Mouse (Mus musculus): ENCODE measurements at regions not wholly inside any gene's neighbourhood (a gene's known extent, or its start where the extent isn't known, plus 50 kb on each side); places are given as distances from the start of the nearest gene placed in this dataset.

DNA sequence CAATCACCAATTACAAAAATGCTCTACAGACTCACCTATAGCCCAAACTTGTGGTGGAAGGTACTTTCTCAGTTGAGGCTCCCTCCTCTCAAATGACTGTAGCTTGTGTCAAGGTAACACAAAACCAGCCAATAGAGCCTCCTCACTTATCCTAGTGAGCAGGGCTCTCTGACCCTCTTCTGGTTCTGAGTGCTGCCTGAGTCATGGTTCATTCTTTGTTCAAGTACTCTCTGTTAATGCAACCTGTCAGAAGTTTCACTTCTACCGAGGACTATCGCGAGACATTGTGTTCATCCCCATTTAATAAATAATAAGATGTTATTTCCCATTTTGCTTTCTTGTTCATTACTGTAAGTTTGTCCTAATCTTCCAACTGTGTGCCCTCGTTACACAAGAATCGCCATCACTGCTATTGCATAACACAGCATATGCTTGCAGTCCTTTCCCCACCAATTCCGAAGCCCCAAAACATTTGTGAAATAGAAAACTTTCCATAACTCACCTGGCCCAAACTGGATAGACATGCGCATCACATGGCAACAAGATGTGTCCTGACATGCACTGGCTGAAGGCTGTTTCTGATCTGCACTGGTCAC, 59.6 kb upstream of the Nabp1 start:
- in situ Hi-C loops (cut with MboI, MseI) = loop anchor here (5.0 kb wide), 1 partner anchor 59 kb away; no protein-coding TSS in a partner anchor

- in situ Hi-C loops (cut with MboI, MseI) = loop anchor here (5.0 kb wide), 1 partner anchor 61 kb away; no protein-coding TSS in a partner anchor
Measured at GRCm38 (mm10) chr1:51536076-51536475, 57.9 kb upstream of the Nabp1 start.

- in situ Hi-C loops (cut with MboI, MseI) = loop anchor here (5.0 kb wide), 1 partner anchor 62 kb away; no protein-coding TSS in a partner anchor
Measured at GRCm38 (mm10) chr1:51535414-51535813, 57.2 kb upstream of the Nabp1 start.

- in situ Hi-C loops (cut with MboI, MseI) = no loop called here
Measured at GRCm38 (mm10) chr1:51531360-51531759, 53.1 kb upstream of the Nabp1 start.

DNA sequence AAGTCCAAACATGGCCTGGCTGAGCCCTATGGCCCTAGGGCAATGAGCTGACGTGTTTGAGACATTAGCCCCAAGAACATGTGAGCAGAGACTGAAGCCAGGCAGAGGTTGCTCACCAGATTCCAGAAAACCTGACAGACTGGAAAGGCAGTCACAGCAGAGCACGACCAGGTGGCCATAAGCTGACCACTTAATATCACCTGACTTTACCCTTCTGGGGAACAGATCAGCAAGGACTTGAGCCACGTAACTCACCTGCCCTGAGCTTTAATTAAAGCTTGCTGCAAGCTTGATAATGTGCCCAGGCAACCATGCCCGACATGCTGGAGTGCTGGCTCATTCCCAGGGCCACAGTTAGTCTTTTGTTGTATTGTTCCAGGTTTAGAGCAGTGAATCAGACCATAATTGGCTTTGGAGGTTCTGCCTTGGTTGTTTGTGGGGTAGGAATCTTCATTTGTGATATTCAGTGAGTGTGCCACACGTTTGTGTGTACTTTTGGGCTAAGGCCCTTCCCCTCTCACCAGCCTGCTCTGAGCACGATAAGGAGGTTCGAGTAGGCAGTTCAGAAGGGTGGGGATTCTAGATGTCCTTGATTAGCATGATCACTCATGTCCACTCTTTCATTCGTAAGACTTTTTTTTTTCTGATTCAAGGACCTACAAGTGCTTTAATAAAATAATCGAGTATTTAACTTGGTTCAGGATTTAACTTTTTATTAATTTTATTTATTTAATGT, 52.1 kb upstream of the Nabp1 start:
- in situ Hi-C loops (cut with MboI, MseI) = no loop called here

DNA sequence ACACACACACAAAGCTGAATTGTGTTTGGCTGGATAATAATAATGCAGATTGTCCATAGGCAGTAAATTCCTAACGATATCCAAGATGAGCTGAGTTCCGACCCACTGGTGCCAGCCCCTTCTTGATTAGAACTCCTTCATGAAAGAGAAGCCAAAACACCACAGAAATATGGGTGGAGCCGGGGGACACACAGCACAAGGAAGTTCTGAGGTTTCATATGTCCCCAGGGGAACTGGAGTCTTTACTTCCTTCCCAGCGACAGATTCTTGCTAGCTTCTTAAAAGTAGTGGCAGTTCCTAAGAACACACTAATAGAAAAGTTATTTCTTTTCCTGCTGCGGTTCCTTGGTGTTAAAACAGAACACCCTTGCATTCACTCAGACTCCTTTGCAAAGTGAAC, 51.4 kb upstream of the Nabp1 start:
- in situ Hi-C loops (cut with MboI, MseI) = no loop called here

DNA sequence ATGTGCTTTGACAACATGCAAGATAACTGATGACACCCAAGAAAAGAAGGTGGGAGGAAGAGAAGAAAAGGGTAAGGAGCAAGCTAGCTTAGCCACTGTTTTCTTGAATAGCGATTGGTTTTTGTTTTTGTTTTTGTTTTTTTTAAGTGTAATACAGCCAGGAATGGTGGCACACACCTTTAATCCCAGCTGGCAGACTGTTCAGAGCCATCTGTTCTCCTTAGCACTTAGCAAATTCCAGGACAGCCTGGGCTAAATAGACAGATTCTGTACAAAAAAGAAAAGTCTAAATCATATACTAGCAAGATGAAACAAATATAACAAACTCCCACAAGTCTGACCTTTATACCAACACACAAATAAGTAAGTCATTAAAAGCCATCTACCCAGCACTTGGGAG, 50.4 kb upstream of the Nabp1 start:
- in situ Hi-C loops (cut with MboI, MseI) = no loop called here

All from regulatory T cell (primary cell).